Mouse (Mus musculus) heart, postnatal 4 days (tissue): ENCODE measurements around the gene Smyd1. TPM values are rescaled to one million over a fixed set of nuclear protein-coding genes. Genes with fewer than 3 reads are reported as not detected.

ENCODE experiments used
- DNase-seq: peaks from one replicate; pipeline ENCODE4 v3.0.0; 2021
- total RNA-seq, 2 experiments: library from RNA; stranded (reverse); gene quantifications; 2 replicates each; pipeline ENCODE4 v1.2.3; 2021

Gene Smyd1
- total RNA-seq, 2 experiments from 2014 or later: 351 to 365 TPM

GRCm38 (mm10) chr6:71259166-71259565 lies 62.9 kb downstream of the Smyd1 start:
- DNase-seq: no peak

- no peak for DNase-seq
These were observed 63.5 kb downstream of the Smyd1 start for GRCm38 (mm10) chr6:71258562-71258961.

- no peak for DNase-seq
These were observed 64.7 kb downstream of the Smyd1 start for GRCm38 (mm10) chr6:71257375-71257774.

- no peak for DNase-seq
These were observed 65.9 kb downstream of the Smyd1 start for GRCm38 (mm10) chr6:71256166-71256565.

GRCm38 (mm10) chr6:71254456-71254855 lies 67.6 kb downstream of the Smyd1 start:
- no peak for DNase-seq

GRCm38 (mm10) chr6:71250951-71251350 lies 71.1 kb downstream of the Smyd1 start:
- DNase-seq: no peak

- DNase-seq: no peak
These were observed 72.4 kb downstream of the Smyd1 start for GRCm38 (mm10) chr6:71249615-71250014.

- no peak for DNase-seq
These were observed 73.6 kb downstream of the Smyd1 start for GRCm38 (mm10) chr6:71248420-71248819.

- no peak for DNase-seq
These were observed 78.8 kb downstream of the Smyd1 start for GRCm38 (mm10) chr6:71243258-71243657.

DNA sequence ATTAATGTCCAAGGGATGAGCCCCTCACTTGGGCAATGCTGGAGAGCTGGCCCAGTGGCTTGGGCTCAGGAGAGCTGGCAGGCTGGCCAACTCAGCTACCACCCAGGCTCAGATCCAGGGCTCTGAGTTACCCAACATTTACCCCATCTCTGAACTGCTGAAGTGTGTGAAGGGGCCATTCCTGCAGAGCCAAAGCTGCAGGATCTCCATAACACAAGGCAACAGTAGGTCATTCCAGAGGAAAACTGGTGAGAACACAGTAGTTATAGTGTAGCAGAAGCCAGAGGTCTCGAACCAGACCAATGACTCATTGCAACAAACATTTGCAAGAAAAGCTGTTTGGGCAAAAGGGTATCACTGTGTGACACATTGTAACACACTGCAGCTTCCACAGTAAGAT lies 79.2 kb downstream of the Smyd1 start:
- no peak for DNase-seq

GRCm38 (mm10) chr6:71240831-71241230 lies 81.2 kb downstream of the Smyd1 start:
- DNase-seq: no peak

DNA sequence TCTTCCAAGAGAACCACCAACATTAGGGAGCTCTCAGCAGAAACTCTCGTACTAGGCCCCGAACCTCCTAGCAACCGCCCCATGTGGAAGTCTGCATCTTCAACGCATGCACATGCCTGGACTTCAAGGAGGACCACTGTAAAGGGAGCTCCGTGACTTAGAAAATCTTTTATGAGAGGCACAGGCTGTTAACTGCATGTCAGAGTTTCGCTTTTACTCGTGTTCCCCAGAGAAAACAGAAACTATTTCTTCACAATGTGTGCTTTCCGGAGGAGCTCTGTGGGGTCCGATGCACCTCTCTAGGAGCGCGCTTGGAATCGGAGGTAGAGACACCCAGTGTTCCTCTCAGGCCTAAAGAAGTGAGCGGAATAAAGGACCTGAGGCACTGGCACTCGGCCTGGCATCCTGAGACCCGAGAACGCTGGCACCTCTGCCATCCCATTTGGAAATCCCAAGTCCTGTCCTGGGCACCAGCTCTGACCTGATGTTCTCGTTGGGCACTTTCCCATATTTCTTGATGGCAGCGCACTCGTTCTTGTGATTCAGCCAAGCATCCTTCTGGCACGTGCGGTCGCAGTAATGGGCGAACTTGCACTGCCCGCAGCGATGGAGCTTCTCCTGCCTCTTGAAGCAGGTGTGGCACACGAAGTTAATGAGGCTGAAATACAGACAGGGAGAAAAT lies 82.8 kb downstream of the Smyd1 start:
- DNase-seq: no peak

DNA sequence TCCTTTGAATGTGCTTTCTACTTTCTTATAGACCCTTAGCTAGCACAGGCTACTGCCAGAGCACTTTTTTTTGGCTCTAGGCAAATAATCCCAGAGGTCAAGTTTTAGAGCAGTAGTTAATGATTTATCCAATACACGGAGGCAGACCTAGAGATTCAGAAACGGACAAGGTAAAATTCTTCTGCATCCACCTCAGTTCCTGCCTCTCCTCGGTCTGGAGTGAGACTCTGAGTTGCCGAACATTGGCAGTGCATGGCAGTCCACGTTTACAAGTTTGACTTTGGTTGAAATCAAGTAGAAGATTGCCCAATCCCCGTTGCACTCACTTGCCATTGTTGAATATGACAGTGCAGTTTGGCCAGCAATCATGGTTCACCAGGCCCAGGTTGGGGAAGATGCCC lies 85.0 kb downstream of the Smyd1 start:
- no peak for DNase-seq

DNA sequence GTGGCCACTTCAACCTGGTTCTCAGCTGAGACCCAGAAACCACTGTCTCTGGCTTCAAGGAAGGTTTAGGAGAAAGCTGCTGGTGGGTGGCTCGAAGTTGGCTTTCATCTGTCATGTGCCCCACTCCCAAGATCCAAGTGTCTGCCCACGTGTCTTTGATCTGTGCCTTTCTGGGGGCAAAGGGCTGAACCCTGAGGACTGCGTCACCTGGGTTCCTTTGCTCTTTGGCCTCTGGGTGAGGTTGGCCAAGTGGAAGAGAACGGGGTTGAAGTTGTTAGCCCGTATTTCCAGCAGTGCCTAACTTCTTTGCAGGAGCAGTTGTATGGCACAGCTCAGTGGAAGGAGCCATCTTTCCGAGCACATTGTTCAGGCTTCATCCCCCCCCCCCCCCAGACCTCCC lies 85.5 kb downstream of the Smyd1 start:
- no peak for DNase-seq

DNA sequence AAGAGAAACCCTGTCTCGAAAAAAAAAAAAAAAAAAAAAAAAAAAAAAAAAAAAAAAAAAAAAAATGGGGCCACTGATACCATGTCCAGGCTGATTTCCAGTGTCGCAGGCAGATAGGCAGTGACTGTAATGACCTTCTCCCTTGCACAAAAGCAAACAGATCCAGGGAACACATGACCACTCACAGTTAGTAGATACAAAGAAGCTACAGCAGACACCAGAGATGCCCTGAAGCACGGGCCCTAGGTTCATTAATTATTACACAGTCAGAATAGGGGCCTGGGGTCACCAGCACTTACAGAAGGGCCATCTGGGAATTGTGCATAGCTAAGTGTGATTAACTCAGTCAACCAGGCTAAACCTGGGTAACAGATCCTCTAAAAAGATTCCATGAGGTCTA lies 86.1 kb downstream of the Smyd1 start:
- no peak for DNase-seq

- no peak for DNase-seq
These were observed 86.9 kb downstream of the Smyd1 start for GRCm38 (mm10) chr6:71235121-71235520.

GRCm38 (mm10) chr6:71227157-71227770 lies 94.8 kb downstream of the Smyd1 start:
- DNase-seq: peak; percentile 41

GRCm38 (mm10) chr6:71226544-71226943 lies 95.5 kb downstream of the Smyd1 start:
- DNase-seq: no peak

DNA sequence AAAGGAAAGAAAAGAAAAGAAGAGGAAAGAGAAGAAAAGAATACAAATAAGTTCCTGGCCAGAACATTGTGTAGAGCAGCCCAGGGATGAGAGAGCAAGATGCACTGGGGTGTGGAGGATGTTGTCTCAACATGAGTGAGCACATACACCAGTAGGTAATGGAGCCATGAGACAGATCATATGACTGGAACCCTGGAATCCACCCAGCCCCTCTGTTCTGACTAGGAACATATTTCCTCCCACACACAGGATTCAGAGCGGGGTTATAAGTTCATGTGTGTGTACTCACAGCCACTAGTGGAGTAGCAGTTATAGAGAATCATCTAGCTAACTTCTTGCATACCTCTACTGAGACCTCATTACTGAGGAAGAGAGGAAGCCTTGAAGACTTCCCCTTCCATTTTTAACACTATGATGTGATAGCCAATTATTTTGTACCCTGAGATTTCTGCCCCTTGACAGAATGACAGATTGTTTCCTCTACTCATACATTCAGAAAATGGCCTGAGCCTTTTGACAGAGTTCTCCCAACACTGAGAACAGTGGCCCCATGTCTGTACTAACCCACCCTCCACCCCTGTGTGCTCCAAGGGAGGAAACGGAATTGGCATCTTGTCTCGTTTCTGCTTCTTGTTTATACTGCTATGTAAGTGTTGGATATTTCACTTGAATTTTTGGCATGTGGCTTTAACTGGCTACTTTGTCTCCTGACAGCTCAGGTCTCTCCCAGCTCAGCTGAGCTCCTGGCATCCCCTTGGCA lies 97.7 kb downstream of the Smyd1 start:
- DNase-seq: no peak

DNA sequence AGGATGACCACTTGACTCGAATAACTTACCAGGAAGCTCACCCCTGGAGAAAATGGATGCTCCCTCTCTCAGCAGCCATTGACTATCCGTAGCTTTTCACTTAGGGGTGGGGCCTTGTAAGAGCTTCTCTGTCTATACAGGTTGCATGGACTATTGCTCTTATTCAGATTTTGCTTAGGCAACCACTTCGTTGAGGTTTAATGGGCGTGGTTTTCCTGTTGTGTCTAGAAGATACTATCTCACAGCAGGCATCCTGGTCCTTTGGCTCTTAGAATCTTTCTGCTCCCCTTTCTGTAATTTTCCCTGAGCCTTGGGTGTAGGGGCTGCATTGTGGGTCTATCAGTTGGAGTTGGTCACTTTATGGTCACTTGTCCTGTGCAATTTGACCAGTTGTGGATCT lies 100.5 kb downstream of the Smyd1 start:
- no peak for DNase-seq

DNA sequence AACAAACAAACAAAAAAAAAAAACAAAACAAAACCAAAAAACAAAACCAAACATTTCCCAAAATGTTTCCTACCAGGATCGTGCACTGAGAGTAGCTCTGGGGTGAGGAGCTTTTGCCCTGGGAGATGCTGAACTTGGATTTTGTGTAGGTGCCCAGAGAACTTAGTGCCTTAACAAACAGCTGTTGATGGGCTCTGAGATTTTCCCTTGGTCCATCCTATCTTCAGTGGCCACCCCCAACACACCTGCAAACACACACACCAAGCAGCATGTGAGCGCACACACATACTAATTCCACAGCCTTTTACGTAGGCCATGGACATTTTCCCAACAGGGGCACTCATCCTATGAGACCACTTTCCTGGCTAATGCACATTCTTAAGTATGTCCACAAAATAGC lies 109.6 kb downstream of the Smyd1 start:
- DNase-seq: no peak

DNA sequence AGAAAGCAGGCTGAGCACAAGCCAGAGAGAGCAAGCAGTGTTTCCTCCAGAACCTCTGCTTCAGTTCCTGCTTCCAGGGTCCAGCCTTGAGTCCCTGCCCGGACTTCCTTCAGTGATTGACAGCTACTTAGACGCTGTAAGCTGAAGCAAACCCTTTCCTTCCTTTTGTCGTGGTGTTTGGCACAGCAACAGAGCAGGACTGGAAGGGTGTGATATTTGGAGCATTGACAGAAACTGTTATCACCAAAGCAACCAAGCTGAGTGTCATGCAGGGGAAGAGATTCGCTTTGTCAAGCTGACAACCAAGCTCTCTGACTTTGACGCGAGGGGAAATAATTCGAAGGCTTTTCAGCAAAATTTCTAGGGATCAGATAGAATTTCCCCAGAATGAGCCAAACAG lies 110.1 kb downstream of the Smyd1 start:
- peak; percentile 34 for DNase-seq

GRCm38 (mm10) chr6:71208691-71209090 lies 113.3 kb downstream of the Smyd1 start:
- no peak for DNase-seq

- DNase-seq: no peak
These were observed 117.9 kb downstream of the Smyd1 start for GRCm38 (mm10) chr6:71204166-71204565.
